Mouse (Mus musculus) lung, postnatal 0 days (tissue): Measurements from ENCODE around the gene Oxt. TPM values are rescaled to one million over a fixed set of nuclear protein-coding genes. Genes with fewer than 3 reads are reported as not detected.

Experiments
- ATAC-seq: fragments of 200-750 bp; cut with Nextera tagmentation; 2 replicates; pipeline ENCODE4 v1.8.0; 2017; ENCODE audit warnings: moderate library complexity
- DNase-seq: peaks from one replicate; pipeline ENCODE4 v3.0.0-alpha.2; 2016; ENCODE audit warnings: low spot score
- H3K27ac ChIP-seq: fragments of 300-500 bp; sonication (generic); 2 replicates; pipeline ENCODE4 v1.5.1; 2014; ENCODE audit warnings: antibody characterized with exemption, mild to moderate bottlenecking, low read length, mixed read lengths
- H3K27me3 ChIP-seq: fragments of 300-500 bp; sonication (generic); replicated peaks from 2 replicates; pipeline ENCODE4 v1.6.1; 2014; ENCODE audit warnings: low read length, mixed read lengths; ENCODE audit not compliant: insufficient read depth
- H3K36me3 ChIP-seq: fragments of 300-500 bp; sonication (generic); 2 replicates; pipeline ENCODE4 v1.6.1; 2014; ENCODE audit warnings: low read length, mixed read lengths; ENCODE audit not compliant: insufficient read depth
- H3K4me1 ChIP-seq: fragments of 300-500 bp; sonication (generic); 2 replicates; pipeline ENCODE4 v1.6.1; 2014; ENCODE audit warnings: antibody characterized with exemption, low read depth, low read length, mixed read lengths; ENCODE audit not compliant: insufficient read depth
- H3K4me2 ChIP-seq: fragments of 300-500 bp; sonication (generic); replicated peaks from 2 replicates; pipeline ENCODE4 v1.6.1; 2014; ENCODE audit warnings: low read depth, mild to moderate bottlenecking, low read length, moderate library complexity, mixed read lengths
- H3K4me3 ChIP-seq: fragments of 300-500 bp; sonication (generic); 2 replicates; pipeline ENCODE4 v1.5.1; 2014; ENCODE audit warnings: low read depth, low read length
- H3K9ac ChIP-seq: fragments of 300-500 bp; sonication (generic); replicated peaks from 2 replicates; pipeline ENCODE4 v1.6.1; 2014; ENCODE audit warnings: low read depth, mild to moderate bottlenecking
- H3K9me3 ChIP-seq: fragments of 300-500 bp; sonication (generic); 2 replicates; pipeline ENCODE4 v1.6.1; 2016; ENCODE audit warnings: low read length, mixed read lengths
- CTCF ChIP-seq: IDR thresholded peaks from 2 replicates; pipeline ENCODE4 v1.5.1; 2016; ENCODE audit warnings: antibody characterized with exemption, mild to moderate bottlenecking
- EP300 ChIP-seq: IDR thresholded peaks from 2 replicates; pipeline ENCODE4 v1.6.1; 2016; ENCODE audit warnings: antibody characterized with exemption, mild to moderate bottlenecking, control low read depth
- whole genome bisulfite sequencing: fragments of 180-500 bp; shearing (Covaris S2); extraction: QIAGEN DNeasy Blood & Tissue Kit; methylation state at CpG from one replicate; pipeline ENCODE4 v1.1.7; 2014; 5-methylcytosine and 5-hydroxymethylcytosine counted together
- polyA plus RNA-seq: library from polyadenylated mRNA; unstranded; fragments of >200 nt; fragmentation: Nextera tagmentation; extraction: Ambion mirVana; gene quantifications from 2 replicates; pipeline ENCODE4 v1.2.1, GENCODE M21; 2015

Oxt gene
- polyA plus RNA-seq, 1 experiment from 2014 or later: not detected

- H3K4me3 ChIP-seq: no peak overlapping the region
- no peak for TF ChIP-seq CTCF
- TF ChIP-seq EP300: no peak
Measured at GRCm38 (mm10) chr2:130538876-130539546, 37.0 kb upstream of the Oxt start.

GRCm38 (mm10) chr2:130540266-130540665 lies 35.7 kb upstream of the Oxt start:
- ATAC-seq (no peak), DNase-seq (no peak)
- H3K36me3 ChIP-seq: peaks cover 27% of the 10 kb centered on the region
- no peaks in the 10 kb centered on the region for H3K9me3 ChIP-seq
- no peak overlapping the region for H3K27ac ChIP-seq
- H3K4me2 ChIP-seq: no peak overlapping the region
- no peak overlapping the region for H3K4me3 ChIP-seq
- H3K9ac ChIP-seq: no peak overlapping the region
- 54% methylated on average over 9 of the region's 9 CpGs for WGBS
- H3K4me1 ChIP-seq: no peaks in the 10 kb centered on the region
- TF ChIP-seq CTCF (no peak), EP300 (no peak)
- H3K27me3 ChIP-seq: no peaks in the 10 kb centered on the region

More at GRCm38 (mm10) chr2:130538876-130539546, 37.0 kb upstream of the Oxt start:
- Histone ChIP-seq H3K4me1 (no peaks in the 10 kb centered on the region), H3K9me3 (no peaks in the 10 kb centered on the region), H3K36me3 (peaks cover 25% of the 10 kb centered on the region), H3K9ac (no peak overlapping the region), H3K4me2 (no peak overlapping the region), H3K27ac (no peak overlapping the region), H3K27me3 (no peaks in the 10 kb centered on the region)
- DNase-seq (no peak), ATAC-seq (no peak)
- 88% methylated on average over 8 of the region's 8 CpGs for WGBS

GRCm38 (mm10) chr2:130546957-130547356 lies 29.0 kb upstream of the Oxt start:
- TF ChIP-seq EP300 (no peak), CTCF (no peak)
- 76% methylated on average over 8 of the region's 8 CpGs for WGBS
- Histone ChIP-seq H3K4me1 (no peaks in the 10 kb centered on the region), H3K4me2 (no peak overlapping the region), H3K27me3 (no peaks in the 10 kb centered on the region), H3K9me3 (no peaks in the 10 kb centered on the region), H3K4me3 (no peak overlapping the region), H3K36me3 (peaks cover 29% of the 10 kb centered on the region), H3K27ac (no peak overlapping the region), H3K9ac (no peak overlapping the region)
- ATAC-seq: no peak
- DNase-seq: no peak

- TF ChIP-seq EP300 (no peak), CTCF (no peak)
- Histone ChIP-seq H3K36me3 (peaks cover 20% of the 10 kb centered on the region), H3K27me3 (no peaks in the 10 kb centered on the region), H3K4me3 (no peak overlapping the region), H3K4me1 (no peaks in the 10 kb centered on the region), H3K4me2 (no peak overlapping the region), H3K9me3 (no peaks in the 10 kb centered on the region), H3K9ac (no peak overlapping the region), H3K27ac (no peak overlapping the region)
- ATAC-seq: no peak
- 87% methylated on average over 7 of the region's 7 CpGs for WGBS
- DNase-seq: no peak
Measured at GRCm38 (mm10) chr2:130554841-130555240, 21.1 kb upstream of the Oxt start.

- H3K9me3 ChIP-seq: no peaks in the 10 kb centered on the region
- WGBS: 97% methylated on average over 1 of the region's 1 CpGs
- H3K4me3 ChIP-seq: no peak overlapping the region
- ATAC-seq (no peak), DNase-seq (no peak)
- no peak overlapping the region for H3K27ac ChIP-seq
- no peak overlapping the region for H3K4me2 ChIP-seq
- no peaks in the 10 kb centered on the region for H3K27me3 ChIP-seq
- H3K4me1 ChIP-seq: no peaks in the 10 kb centered on the region
- TF ChIP-seq EP300 (no peak), CTCF (no peak)
- peaks cover 16% of the 10 kb centered on the region for H3K36me3 ChIP-seq
- H3K9ac ChIP-seq: no peak overlapping the region
Measured at GRCm38 (mm10) chr2:130556292-130556691, 19.7 kb upstream of the Oxt start.

GRCm38 (mm10) chr2:130557462-130557861 lies 18.5 kb upstream of the Oxt start:
- TF ChIP-seq CTCF (no peak), EP300 (no peak)
- H3K4me1 ChIP-seq: no peaks in the 10 kb centered on the region
- DNase-seq (no peak), ATAC-seq (no peak)
- H3K9me3 ChIP-seq: no peaks in the 10 kb centered on the region
- no peak overlapping the region for H3K4me3 ChIP-seq
- 97% methylated on average over 2 of the region's 2 CpGs for WGBS
- peaks cover 11% of the 10 kb centered on the region; the same call in 1 of the 2 replicates for H3K36me3 ChIP-seq
- H3K27ac ChIP-seq: no peak overlapping the region
- H3K4me2 ChIP-seq: no peak overlapping the region
- no peak overlapping the region for H3K9ac ChIP-seq
- H3K27me3 ChIP-seq: no peaks in the 10 kb centered on the region
